Mouse (Mus musculus) gonadal fat pad, adult 2 months (tissue): ENCODE results near the gene Ncbp2. TPM values are rescaled to one million over a fixed set of nuclear protein-coding genes. Genes with fewer than 3 reads are reported as not detected.
"Not testable (repeated sequence)": the region's sequence is repeated elsewhere in the genome, so short reads cannot be mapped to it uniquely, and the experiment has no call there.

Experiments used
- DNase-seq: peaks from one replicate; pipeline ENCODE4 v3.0.0-alpha.2; 2012; ENCODE audit warnings: low read depth
- polyA plus RNA-seq: library from polyadenylated mRNA; depleted of rRNA; stranded (reverse); fragments of >200 nt; gene quantifications from 2 replicates; pipeline ENCODE4 v1.2.3, GENCODE M21; 2012

The Ncbp2 gene
- polyA plus RNA-seq, 1 experiment: 14.5 TPM

DNA sequence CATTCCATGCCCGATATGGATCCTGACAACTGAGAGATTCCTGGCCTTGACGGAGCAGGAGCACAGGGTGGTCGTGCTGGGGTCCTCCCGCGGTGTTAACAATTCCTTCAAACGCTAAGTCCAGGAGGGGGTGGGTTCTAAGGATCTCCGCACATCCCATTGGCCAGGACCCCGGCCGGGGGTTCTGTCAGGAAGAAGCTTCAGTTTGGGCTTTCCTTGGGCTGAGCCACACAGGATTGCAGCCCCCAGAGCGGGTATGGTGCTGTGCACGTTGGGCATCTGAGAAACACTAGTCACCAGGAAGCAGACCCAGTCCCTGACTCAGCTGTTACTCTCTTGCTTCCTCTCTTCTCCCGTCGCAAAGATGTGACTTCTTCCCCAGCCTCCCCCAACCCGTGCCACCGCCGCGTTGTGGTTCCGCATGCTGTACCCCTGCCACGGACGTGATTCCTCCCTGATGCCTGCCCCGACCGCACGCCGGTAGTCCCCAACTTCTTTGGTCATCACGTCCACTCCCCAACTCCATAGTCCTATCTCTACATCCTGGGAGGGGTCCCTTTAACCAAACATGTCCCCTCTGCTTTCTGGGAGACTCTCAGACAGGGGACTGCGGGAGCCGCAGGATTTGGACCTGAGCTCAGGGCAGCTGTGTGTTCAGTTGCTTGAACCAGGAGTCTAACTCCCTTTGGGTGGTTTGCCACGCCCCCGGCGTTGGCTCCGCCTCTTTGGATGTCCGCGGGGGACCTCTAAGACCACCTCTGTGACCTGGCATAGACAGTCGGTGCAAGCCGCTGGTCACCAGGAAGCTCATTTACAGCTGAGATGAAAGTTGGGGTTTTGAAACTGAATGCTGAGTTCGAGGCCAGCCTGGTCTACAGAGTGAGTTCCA, 13.0 kb upstream of the Ncbp2 start:
- DNase-seq: no peak

DNA sequence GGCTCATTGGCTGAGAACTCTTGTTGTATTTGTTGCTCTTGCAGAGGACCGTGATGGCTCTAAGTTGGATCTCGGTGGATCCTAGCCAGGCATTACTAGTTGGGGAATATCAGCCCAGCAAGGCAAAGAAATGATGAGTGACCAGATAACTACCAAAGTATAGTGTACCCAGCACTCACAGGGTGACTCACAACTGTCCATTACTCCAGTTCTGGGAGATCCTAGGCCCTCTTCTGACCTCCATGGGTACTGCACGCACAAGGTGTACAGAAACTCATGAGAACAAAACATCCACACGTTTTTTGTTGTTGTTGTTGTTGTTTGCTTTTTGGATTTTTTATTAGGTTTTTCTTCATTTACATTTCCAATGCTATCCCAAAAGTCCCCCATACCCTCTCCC, 11.7 kb upstream of the Ncbp2 start:
- DNase-seq: no peak

DNA sequence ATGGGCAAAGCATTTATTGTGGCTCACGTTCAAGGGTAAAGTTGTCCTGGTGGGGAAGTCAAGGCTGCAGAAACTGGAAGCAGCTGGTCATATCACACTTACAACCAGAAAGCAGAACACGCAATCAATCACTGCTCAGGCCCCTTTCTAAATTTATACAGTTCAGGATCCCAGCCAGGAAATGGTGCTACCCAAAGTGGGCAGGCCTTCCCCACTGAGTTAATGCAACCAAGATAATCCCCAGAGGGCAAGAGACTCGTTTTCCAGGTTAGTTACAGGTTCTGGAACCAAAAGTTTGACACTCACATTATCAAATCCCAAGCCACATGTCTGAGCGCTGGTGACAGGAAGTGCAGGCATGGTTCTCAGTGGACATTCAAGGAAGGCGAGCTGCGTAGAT, 9.5 kb upstream of the Ncbp2 start:
- DNase-seq: no peak

DNA sequence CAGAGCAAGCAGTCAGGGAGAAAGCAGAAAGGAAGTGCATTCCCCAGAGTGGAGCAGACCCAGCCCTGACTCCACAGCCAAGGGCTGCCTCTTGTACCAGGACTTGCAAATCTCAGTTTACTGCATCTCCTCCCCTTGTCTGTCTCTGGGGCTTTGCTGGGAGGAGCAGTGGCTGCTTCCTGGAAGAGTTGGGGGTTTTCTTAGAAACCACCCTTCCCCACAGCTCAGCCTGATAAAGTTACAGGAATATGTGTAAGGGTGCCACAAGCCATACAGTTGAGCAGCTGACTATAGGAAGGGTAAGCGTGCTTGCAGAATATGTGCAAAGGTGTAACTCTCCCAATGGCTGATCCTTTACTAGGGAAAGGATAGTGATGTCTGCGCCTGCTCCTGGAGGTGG, 7.7 kb upstream of the Ncbp2 start:
- DNase-seq: no peak

DNA sequence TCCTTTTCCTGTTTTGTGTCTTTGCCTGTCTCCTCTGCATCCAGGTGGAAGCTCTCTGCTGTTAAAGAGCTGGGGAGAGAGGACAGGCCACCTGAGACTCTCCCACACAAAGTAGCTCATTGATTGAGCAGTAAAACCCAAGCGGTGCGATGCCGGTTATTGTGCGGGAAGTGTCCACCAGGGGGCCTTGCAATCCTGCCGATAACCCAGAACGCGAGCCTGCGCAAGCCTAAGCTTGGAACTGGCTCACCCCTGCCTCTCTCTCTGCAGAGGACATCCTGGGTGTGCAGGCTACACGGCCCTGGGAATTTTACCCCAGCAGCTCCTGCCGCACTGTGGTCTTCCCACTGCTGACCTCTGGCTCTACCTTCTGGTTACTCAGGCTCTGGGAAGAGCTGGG, 4.3 kb upstream of the Ncbp2 start:
- no peak for DNase-seq

DNA sequence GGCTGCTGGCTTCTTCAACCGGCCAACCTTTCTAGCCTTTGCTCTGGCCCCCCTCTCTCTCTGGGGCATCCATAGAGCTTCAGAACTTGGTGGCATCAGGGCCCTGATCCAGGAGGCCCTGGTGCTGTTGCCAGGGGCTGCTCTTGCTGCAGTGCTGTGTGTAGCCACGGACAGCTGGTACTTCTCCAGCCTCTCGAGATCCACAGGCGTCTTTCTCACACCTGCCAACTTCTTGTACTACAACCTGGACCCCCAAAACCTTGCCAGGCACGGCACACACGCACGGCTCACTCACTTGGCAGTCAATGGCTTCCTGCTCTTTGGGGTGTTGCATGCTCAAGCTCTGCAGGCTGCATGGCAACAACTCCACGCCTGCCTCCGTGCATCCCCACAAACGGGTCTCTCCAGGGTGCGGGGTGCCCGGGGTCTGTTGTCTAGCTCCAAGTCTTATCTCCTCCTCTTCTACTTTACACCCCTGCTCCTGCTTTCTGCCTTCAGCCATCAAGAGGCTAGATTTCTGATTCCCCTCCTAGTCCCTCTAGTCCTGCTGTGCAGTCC, 3.5 kb upstream of the Ncbp2 start:
- DNase-seq: no peak

DNA sequence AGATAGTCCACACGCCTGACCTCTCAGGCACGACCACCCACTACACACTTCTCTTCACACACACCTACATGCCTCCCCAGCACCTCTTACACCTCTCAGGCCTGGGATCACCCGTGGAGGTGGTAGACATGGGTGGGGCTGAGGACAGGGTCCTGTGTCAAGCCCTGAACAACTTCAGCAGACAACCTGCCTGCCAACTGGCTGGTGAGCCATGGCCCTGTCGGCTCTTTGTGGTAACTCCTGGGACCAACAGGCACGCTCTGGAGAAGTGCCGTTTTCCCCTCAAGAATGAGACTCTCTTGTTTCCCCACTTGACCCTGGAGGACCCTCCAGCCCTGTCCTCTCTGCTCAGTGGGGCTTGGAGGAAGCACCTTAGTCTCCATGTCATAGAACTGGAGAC, 2.9 kb upstream of the Ncbp2 start:
- no peak for DNase-seq

DNA sequence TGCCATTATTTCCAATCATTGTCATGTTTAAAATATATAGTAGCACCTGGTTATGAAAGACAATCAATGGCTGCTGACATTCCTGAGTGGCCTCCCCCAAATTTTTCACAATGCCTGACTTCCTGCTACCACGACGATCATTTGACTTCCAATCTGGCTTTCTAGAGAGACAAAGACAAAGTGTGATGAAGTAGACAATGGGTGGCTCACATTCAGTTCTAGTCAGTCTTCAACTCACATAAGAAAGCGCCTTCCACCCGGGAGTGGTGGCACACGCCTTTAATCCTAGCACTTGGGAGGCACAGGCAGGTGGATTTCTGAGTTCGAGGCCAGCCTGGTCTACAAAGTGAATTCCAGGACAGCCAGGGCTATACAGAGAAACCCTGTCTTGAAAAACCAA, 2.3 kb upstream of the Ncbp2 start:
- DNase-seq: not testable (repeated sequence)

DNA sequence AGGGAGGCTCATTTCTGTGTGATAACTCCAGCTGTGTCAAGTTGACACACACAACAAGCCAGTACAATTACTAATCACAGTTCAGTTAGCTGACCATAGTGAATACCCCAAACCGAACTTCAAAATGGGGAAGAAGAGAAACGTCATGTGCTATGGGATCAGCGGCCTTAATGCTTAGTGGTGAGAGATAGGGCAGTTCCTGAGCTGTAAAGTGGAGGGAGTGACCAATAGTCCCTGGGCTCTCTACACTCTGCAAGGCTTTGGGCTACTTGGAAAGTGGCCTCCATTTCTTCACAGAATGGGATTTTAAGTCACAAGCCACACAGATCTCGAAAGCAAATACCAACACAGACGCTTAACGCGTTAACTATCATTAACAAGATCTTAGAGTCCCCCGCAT, 980 bp upstream of the Ncbp2 start:
- no peak for DNase-seq

DNA sequence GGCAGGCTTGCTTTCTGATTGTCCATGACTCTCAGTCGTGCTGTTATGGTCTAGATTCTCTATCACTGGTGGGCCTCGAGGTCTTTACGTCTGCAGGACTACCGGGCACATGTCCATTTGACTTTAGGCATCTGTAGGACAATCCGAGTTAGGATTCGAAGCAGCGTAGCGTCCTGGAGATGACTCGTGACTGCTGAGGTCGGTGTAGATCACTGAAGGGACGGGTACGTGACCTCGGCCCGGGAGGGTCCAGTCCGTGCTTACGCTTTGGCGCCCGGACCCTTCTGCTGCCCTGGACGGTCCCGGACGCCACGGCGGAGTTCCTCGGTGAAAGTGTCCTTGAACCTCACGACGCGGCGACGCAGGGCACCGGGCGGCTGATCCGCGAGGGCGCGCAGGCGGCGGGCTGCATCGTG, 404 bp upstream of the Ncbp2 start:
- no peak for DNase-seq

DNA sequence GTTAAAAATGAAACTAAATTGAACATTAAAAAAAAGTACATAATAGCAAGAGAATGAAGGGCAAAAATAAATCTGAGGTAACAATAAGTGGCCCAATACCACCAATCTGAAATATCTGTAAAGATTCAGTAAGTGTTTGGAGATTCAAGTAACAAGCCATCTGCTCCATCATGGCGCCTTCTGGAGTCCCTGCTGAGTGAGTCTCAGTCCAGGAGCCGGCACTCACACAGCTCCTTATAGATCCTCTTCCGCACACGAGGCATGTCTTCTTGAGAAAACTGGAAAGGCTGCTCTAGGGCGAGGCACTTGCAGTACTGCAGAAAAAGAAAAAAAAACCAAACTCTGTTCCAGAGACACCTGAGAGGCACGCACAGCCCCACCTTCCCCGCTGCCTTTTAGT, 14.9 kb downstream of the Ncbp2 start:
- DNase-seq: no peak

DNA sequence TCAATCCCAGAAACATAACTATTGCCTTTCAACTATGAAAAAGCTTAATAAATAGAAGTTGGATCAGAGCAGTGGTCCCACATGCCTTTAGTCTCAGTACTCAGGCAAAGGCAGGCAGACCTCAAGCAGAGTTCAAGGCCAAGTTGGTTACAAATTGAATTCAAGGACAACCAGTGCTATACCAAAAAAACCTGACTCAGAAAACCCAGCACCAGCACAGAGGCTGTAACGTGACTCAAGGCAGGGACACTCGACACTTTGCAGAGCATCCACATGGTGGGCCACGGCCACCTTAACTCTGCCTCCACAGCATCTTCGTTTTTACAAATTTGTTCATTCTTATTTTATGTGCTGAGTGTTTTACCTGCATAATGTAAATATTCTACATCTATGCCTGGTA, 26.9 kb downstream of the Ncbp2 start:
- DNase-seq: no peak

DNA sequence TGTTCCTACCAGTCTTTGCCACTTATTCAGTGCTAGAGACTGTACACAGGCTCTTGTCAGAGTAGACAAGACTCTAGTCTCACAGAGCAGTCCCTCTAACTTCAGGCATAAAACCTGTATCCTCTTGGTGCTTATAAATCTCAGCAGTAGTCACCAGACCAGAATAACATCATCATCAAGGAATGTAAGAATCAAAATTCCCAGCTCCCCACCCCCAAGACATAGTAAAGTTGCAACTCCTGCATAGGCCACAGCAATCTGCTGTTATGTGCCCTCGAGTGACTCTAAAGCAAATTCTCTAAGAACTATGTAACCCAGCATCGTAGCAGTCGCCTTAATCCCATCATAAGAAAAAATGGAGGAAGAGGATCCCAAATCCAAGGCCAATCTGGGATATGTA, 31.2 kb downstream of the Ncbp2 start:
- no peak for DNase-seq

DNA sequence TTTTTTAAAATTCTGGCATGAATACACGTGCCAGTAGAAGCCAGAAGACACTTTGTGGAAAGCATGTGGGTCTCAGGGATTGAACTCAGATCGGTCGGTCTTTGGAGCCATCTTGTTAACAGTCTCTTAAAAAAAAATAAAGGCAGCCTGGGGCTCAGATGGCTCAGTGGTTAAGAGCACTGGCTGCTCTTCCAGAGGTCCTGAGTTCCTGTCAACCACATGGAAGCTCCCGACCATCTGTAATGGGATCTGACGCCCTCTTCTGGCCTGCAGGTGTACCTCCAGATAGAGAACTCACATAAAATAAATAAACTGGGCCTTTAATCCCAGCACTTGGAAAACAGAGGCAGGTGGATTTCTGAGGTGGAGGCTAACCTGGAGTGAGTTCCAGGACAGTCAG, 32.6 kb downstream of the Ncbp2 start:
- no peak for DNase-seq

DNA sequence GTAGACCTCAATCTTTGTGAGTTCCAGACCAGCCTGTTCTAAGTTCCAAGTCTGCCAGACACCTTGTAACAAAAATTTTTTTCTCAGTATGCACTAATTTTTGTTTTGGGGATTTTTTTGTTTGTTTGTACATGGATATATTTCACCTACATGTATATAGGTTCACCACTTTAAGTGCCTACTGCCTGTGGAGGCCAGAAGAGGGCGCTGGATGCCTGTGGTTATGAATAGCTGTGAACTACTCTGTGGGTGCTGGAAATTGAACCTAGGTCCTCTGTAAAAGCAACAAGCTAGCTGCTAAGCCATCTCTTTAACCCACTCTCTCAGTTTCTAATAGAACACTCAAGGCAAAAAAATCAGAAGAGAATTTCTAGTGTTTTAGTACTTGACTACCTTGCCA, 43.7 kb downstream of the Ncbp2 start:
- DNase-seq: no peak

DNA sequence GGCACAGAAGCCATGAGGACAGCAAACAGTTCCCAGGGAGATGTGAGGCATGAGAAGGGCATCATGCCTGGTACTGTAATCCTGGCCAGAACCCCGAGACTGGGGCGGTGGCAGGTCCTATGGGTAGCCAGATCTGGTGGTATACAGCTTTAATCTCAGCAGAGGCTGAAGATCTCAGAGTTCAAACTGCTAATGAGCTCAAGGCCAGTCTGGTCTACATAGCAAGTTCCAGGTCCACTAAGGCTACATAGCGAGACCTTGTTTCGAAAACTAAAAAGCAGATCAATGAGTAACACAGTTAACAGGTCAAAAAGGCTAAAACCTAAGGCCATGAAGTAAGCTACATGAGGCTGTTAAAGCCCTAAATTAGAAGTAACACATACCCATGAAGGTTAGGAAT, 44.9 kb downstream of the Ncbp2 start:
- no peak for DNase-seq

DNA sequence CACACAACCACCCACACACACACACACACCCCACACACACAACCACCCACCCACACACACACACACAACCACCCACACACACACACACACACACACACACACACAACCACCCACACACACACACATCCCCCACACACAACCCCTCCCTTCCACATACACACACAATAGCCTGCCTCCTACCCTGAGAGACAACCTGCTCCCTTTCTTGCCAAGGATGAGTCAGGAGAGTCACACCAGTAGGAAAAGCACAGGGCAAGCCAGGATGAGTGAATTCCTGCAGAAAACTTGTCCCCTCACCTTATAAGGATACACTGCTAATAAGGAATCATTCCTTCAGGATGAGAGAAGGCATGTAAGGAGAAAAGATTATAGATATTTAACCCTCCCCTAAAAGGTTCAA, 45.6 kb downstream of the Ncbp2 start:
- no peak for DNase-seq

DNA sequence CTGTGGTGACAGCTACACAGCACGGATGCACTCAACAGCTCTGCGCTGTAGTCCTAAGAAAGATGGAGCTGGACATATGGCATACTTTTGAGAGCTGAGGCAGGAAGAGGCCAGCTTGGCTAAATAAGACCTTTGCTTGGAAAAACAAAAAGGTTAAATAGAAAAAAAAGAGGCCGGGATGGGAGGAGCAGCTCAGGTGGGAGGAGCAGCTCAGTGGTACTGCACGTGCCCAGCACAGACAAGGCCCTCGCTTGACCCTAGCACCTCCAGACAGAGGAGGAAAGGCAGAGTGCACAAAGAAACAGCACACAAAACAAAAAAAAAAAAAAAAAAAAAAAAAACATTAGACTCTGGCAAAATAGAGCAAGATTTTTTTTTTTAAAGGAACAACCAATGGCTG, 48.1 kb downstream of the Ncbp2 start:
- DNase-seq: no peak

DNA sequence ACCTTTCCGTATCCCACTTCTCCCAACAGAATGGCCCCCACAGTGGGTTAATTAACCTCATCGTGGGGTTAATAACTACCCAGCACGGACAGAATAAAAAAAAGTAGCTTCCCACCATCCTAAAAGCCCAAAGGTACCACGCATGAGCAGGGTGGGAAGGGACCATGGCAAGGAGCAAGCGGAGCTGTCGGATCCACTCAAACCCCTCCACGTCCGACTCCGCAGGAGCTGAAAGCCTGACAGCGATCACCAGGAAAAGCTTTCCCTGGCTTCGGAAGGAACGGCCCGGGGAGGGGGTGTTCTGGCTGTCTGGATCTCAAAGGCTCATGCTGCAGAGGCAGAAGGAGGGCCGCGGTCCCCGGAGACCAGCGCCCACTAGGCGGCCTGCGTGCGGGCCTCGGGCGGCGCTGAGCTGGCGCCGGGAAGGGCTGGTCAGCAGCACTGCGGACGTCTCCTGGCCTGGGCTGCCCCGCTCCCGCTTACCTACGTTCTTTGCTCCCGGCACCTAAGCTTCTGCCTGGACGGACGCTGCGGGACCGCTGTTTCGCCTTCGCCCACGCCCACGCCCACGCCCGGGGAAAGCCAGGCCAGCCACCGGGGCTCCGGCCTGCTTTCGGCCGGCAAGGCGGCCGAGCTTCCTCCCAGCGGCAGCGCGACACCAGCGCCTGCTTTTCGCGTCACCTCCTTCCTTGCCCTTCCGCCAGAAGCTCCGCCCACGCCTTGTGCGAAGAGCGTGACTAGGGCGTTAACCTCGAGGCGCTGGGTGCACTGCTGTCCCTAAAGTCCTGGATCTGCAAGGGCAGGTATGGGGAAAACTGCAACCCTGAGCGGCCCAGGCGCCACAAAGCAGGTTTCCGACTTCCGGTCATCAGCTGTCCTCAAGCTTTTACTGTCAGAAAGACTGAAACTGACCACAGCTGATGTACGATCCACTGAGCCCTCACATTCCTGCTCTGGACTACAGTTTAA, 54.5 kb downstream of the Ncbp2 start, which contains the start of gene Senp5:
TSS of gene Senp5 (minus strand) at position 779 of the 969 bp plus-strand sequence.
- DNase-seq: peak; percentile 61

DNA sequence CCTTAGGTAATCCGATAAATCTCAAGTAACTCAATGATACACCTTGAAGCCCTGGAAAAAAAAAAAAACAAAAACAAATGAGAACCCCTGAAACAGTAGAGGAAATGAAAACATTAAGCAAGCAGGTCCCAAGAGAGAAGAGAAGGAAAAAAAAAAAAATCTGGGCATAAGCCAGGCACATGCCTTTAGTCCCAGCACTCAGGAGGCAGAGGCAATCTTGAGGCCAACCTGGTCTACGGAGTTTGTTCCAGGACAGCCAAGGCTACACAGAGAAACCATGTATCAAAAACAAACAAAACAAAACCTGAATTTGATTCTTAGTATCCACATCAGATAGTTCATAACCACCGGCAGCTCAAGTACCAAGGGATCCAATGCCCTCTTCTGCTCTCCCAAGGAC, 56.4 kb downstream of the Ncbp2 start:
- DNase-seq: no peak

DNA sequence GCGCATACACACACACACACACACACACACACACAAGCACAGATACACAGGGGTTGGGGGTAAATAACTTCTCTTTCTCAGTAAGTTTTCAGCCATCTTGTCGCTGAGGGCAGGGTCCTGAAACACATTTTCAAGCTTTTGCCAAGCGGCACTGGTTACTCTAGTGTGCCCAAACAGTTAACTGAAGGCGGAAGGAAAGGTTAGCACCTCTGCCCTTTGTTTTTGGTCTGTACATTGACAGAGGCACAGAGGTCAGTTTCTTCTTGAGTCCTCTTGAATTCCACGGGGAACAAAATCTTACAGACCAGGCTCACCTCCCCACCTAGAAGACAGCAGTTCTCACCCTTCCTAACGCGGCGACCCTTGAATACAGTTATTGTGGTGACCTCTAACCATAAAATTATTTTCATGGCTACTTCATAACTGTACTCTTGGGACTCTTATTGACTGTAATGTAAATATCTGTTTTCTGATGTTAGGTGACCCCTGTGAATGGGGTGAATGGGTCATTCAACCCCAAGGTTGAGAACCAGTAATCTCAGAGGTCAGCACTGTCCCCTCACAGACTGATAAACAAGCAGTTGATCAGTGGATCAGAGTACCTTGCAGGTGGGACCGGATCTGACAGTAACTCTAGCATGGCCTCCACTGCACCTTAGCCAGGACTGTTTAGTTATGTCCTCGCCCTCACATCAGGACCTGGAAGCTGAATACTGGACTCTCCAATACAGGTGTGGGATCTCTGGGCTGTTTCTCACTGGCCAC, 60.4 kb downstream of the Ncbp2 start:
- no peak for DNase-seq

DNA sequence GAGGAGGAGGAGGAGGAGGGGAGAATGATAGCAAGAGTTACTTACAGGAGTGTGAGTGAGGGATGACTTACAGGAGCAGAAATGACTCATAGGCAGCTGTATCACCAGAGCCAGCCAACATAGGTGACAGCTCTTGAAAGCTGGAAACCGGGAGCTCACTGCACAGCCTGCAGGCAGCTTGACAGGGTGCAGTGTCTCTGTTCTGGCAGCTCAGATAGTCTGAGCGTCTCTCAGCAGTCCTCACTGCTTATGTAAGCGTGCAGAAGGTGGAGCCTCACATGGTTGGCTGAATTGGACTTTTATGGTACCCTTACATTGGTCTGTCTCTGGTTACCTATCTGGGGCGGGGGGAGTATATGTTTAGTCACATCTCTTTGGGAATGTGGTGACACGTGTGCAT, 61.6 kb downstream of the Ncbp2 start:
- no peak for DNase-seq
